Mouse (Mus musculus) liver, embryonic 14.5 days (tissue): Measurements from ENCODE around the gene Pon1.

Source experiments
- CTCF ChIP-seq: IDR thresholded peaks from 2 replicates; pipeline ENCODE4 v1.5.1; 2016; ENCODE audit warnings: antibody characterized with exemption, low read depth, control low read depth
- EP300 ChIP-seq: IDR thresholded peaks from 2 replicates; pipeline ENCODE4 v1.6.1; 2016; ENCODE audit warnings: antibody characterized with exemption, low read depth

GRCm38 (mm10) chr6:5199916-5200315 lies 6.2 kb upstream of the Pon1 start:
- TF ChIP-seq EP300 = no peak
- TF ChIP-seq CTCF = no peak
